Mouse (Mus musculus) lung, adult 10 weeks (tissue): ENCODE measurements around the gene Pla2g10. TPM values are rescaled to one million over a fixed set of nuclear protein-coding genes. Genes with fewer than 3 reads are reported as not detected.

ENCODE experiments used
- polyA plus RNA-seq: library from polyadenylated mRNA; stranded (reverse); fragments of 350-450 nt; fragmentation: Illumina TruSeq; extraction: RNeasy Lipid Tissue Mini Kit (QIAGEN cat#74804); gene quantifications from one replicate; pipeline ENCODE4 v1.2.3, GENCODE M21; 2014; ENCODE audit warnings: low read depth, low replicate concordance; ENCODE audit not compliant: insufficient read depth

Gene Pla2g10
- not detected for polyA plus RNA-seq

DNA sequence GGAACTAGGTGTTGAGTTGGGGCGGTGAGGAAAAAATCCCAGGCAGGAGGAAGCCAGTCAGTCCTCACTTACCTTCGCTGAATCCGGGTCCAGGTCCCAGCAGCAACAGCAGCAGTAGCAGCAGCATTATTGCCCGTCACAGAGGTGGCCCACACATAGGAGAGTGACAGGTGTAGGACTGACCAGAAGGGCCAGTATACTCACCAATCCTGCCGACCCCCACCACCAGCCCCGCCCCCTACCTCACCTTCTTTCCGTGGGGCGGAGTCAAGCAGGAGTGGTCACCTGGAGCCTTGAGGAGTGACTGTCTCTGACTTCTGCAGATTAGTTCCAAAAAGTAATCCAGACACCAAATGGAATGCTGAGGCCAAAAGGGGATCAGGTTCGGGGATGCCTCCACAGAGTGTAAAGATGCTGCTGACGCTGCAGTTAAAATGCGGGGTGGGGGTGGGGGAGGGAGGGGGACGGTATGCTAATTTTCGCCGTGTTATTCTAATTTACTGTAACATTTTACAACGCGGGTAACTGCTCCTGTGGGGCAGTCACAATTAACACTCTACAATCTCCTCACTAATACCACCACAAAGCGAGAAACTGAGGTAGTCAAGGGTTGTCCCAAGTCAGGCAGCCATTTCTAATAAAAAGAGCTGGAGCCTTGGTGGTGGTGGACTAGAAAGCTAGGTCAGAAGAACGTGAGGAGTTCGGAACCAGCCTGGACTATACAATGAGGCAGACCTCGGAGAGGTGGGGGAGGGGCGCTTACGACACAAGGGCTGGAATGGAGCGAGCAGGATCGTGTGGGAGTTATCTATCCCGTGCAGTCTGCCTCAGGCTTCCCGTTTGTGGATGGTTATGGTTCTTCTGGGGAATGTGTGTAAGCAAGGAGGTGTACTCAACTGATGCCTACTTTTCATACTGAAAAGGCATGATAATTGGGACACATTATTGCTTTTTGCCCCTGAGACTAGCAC is at the start of gene Pla2g10:
TSS of gene Pla2g10 (minus strand) at position 699 of the 971 bp plus-strand sequence.

DNA sequence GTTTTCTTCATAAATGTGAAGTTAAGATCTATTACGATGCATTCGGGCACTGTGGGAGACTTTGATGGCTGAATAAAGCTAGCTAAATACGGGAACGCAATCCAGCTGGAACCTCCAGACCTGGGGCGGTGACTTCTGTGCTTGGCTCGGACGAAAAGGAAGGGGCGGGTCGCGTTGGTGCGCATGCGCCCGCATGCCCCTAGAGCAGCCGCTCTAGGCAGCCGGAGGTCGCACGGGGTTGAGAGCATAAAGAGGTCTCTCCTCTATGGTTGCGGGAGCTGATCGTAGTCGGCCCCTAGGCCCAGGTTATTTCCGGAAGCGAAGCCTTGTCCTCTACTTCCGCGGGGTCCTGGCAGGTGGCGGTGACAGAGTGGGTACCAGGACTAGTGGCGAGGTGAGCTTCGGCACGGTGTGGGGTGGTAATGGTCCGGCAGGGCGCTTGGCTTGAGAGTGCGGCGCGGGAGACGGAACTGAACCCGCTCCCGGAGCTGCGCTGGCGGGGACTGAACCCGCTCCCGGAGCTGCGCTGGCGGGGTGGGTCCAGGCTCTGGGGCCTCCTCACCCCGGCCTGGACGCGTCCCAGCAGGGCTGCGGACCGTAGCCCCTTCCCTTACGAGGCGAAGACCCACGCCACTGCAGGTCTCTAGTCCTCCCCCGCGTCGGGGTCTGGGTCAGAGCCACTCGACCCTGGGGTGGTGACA is 58.9 kb downstream of the Pla2g10 start, which contains the start of the genes Bfar and 3110001I22Rik:
TSS of gene Bfar (plus strand) at position 174 of the 701 bp plus-strand sequence.
TSS of gene 3110001I22Rik (plus strand) at position 245 of the 701 bp plus-strand sequence.

DNA sequence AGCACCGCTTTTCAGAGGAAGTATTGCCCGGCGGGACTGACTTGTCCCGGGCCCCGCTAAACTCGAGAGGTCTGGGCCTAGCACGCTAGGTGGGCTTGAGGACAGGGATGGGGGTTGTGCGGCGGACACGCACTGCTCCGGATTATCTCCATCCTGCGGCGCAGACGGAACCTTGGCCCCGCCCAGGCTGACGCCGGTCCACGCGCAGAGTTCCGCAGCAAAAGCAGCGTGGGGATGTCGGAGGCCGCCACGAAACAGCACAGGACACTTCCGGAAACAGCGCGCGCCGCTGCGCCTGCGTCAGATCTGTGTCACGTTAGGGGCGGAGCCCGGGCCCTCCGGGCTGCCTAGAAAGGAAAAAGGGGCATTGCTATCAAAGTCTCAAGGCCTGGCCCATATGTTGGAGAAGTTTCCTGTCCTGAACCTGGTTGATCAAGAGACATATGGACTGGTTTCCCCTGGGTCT is 62.9 kb downstream of the Pla2g10 start, which contains the start of gene Parn:
TSS of gene Parn (minus strand) at position 293 of the 466 bp plus-strand sequence.

Other genes with a start within 250 kb of the Pla2g10 start
- gene Parn, start 62.8 kb downstream of the Pla2g10 start, polyA plus RNA-seq, result 14.7 TPM
- 20.8 TPM for gene Bfar, start 59.1 kb downstream of the Pla2g10 start, polyA plus RNA-seq
- 2.5 TPM for gene 3110001I22Rik, start 59.1 kb downstream of the Pla2g10 start, polyA plus RNA-seq
- gene Rrn3, start 49.7 kb upstream of the Pla2g10 start, polyA plus RNA-seq, result 9.2 TPM
- gene Ntan1, start 87.9 kb upstream of the Pla2g10 start, polyA plus RNA-seq, result 76.1 TPM
- 45.2 TPM for gene Pdxdc1, start 172.1 kb upstream of the Pla2g10 start, polyA plus RNA-seq
- gene Mpv17l, start 172.2 kb upstream of the Pla2g10 start, polyA plus RNA-seq, result 6.4 TPM